Mouse (Mus musculus) spleen, adult 2 months (tissue): ENCODE results near the gene Prkaca.

ENCODE experiments used
- CTCF ChIP-seq: fragments of 200-500 bp; IDR thresholded peaks from 2 replicates; pipeline ENCODE4 v1.5.1; 2011; ENCODE audit warnings: mild to moderate bottlenecking, inconsistent platforms; ENCODE audit not compliant: insufficient read depth, insufficient read length, insufficient replicate concordance; ENCODE audit errors: extremely low read depth
- POLR2A ChIP-seq: fragments of 200-500 bp; IDR thresholded peaks from 2 replicates; pipeline ENCODE4 v1.6.1; 2011; ENCODE audit warnings: low read depth, low read length, inconsistent platforms

DNA sequence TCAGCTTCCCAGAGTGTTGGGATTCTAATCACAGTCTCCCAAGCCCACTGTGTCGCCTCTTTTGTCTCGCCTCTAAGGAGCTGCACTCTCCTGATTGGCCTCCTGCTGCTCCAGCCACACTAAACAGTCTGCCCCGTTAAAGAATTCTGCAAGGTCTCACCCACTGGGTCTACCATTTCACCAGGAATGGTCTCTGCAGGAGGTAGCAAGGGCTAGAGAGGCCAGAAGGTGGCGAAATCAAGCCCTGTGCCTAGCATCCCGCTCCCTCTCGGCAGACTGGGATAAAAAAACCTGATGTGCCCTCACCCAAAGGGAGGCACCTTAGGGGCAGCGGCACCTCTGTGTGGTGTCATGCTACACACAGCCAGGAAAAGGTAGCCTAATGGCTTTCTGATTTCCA lies 71.3 kb downstream of the Prkaca start:
- TF ChIP-seq POLR2A (no peak), CTCF (no peak)
